ENCODE assay signal across 8 mouse cellular contexts in the genomic region with DNA sequence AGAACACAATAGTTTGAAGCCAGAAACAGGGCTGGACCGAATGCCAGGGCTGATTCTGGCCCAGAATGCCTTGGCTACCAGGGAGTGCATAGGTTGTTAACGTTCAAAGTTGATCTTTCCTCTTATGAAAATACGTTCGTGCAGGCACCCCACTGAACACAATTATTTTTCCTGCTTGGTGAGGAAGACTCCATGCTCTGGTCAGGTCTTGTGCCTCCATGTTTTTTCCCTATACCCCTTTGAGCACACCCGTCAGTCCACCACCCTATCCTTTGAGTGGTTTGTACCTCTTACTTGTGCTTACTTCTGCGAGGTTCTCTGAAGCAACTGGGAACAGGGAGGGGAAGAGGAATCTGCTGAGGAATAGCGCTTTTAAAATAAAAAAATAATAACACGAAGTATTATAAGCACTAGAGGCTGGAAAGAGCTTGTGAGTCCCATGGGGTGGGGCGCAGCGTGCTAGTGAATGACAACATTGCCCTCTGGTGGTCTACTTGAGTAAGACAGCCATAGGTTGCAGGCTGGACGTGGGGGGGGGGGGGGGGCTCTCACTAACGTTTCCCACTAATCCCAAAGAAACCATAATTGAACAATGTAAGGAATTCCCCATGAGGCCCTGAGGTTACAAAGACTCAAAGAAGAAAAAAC.
DNase-seq lines count a peak whose midpoint lies in the region; ATAC-seq and TF ChIP-seq lines count a peak whose summit lies in the region.

No protein-coding gene starts in this region.

- H3K27ac ChIP-seq in forebrain, embryonic 10.5 days, result no peak overlapping the region
- H3K27ac ChIP-seq in lung, embryonic 15.5 days, result no peak overlapping the region

- no peaks in the 10 kb centered on the region for H3K27me3 ChIP-seq in E14TG2a.4 (ENCODE audit: insufficient read depth, low read length)
- H3K27me3 ChIP-seq in forebrain, embryonic 10.5 days (ENCODE audit: poor library complexity, severe bottlenecking), result no peaks in the 10 kb centered on the region
- H3K27me3 ChIP-seq in lung, embryonic 15.5 days, result peaks cover 32% of the 10 kb centered on the region

- peak overlapping the region; percentile 36 for H3K4me2 ChIP-seq in lung, embryonic 15.5 days

- peak; percentile 10; the same call in 1 of the 2 replicates for TF ChIP-seq CTCF in E14TG2a.4 (conservative IDR thresholded peaks at IDR 0.05; ENCODE audit: low read length)

- no peaks in the 10 kb centered on the region for H3K36me3 ChIP-seq in E14TG2a.4 (ENCODE audit: insufficient read depth, low read length)
- no peaks in the 10 kb centered on the region for H3K36me3 ChIP-seq in forebrain, embryonic 10.5 days (replicated peaks)
- H3K36me3 ChIP-seq in lung, embryonic 15.5 days, result no peaks in the 10 kb centered on the region

- no peaks in the 10 kb centered on the region for H3K9me3 ChIP-seq in E14TG2a.4 (ENCODE audit: low read length)
- no peaks in the 10 kb centered on the region for H3K9me3 ChIP-seq in forebrain, embryonic 10.5 days
- no peaks in the 10 kb centered on the region for H3K9me3 ChIP-seq in lung, embryonic 15.5 days

- H3K4me3 ChIP-seq in E14TG2a.4 (replicated peaks; ENCODE audit: low read length), result no peak overlapping the region
- no peak overlapping the region for H3K4me3 ChIP-seq in forebrain, embryonic 10.5 days
- H3K4me3 ChIP-seq in lung, embryonic 15.5 days, result no peak overlapping the region

- H3K4me1 ChIP-seq in E14TG2a.4 (replicated peaks; ENCODE audit: low read depth, low read length), result no peaks in the 10 kb centered on the region
- peaks cover 4% of the 10 kb centered on the region; the same call in 1 of the 2 replicates for H3K4me1 ChIP-seq in forebrain, embryonic 10.5 days
- H3K4me1 ChIP-seq in lung, embryonic 15.5 days, result 0 out of 2 replicates have a peak, but pooled peaks cover 2% of the 10 kb centered on the region

- peak; percentile 84 for DNase-seq in brain, adult 2 months (ENCODE audit: low read depth, low spot score)
- peak; percentile 55 for DNase-seq in forebrain, embryonic 10.5 days (ENCODE audit: extremely low spot score, low spot score)
- DNase-seq in heart, postnatal 14 days, result peak; percentile 69 to 82
- peak; percentile 73 to 85 for DNase-seq in kidney, postnatal 4 days
- DNase-seq in ovary, postnatal 10 days (ENCODE audit: low spot score), result peak; percentile 13
- peak; percentile 46 to 49 for DNase-seq in thymus, postnatal 36 days

- WGBS in forebrain, embryonic 10.5 days, result 42% methylated on average over 12 of the region's 12 CpGs
- WGBS in lung, embryonic 15.5 days, result 29% methylated on average over 12 of the region's 12 CpGs

- ATAC-seq in lung, embryonic 15.5 days (ENCODE audit: borderline replicate concordance, extremely low read depth, low FRiP score, low TSS enrichment), result 0 out of 2 replicates have a peak, but pooled peaks have one; percentile 49

- H3K9ac ChIP-seq in lung, embryonic 15.5 days, result no peak overlapping the region

- intact Hi-C loops in heart, postnatal 14 days (cut with DNase I), result loop anchor here (2.0 to 5.0 kb wide), 5 partner anchors 184 to 880 kb away; no protein-coding TSS in a partner anchor

Comparison
In these comparisons a context has a peak if more than half of its experiments do, and no peak if none do; other contexts are left out.
1. DNase-seq: peak in every context shown above with its lines; median percentile 84 in brain, adult 2 months; 79 in kidney, postnatal 4 days; 76 in heart, postnatal 14 days; 55 in forebrain, embryonic 10.5 days; 48 in thymus, postnatal 36 days; 13 in ovary, postnatal 10 days.